Mouse (Mus musculus): ENCODE measurements around the gene Pitpnc1. TPM values are rescaled to one million over a fixed set of nuclear protein-coding genes. Genes with fewer than 3 reads are reported as not detected.

Pitpnc1 gene
- total and polyA plus RNA-seq, 3 experiments = 2.4 to 5.4 (median 3.6) TPM

DNA sequence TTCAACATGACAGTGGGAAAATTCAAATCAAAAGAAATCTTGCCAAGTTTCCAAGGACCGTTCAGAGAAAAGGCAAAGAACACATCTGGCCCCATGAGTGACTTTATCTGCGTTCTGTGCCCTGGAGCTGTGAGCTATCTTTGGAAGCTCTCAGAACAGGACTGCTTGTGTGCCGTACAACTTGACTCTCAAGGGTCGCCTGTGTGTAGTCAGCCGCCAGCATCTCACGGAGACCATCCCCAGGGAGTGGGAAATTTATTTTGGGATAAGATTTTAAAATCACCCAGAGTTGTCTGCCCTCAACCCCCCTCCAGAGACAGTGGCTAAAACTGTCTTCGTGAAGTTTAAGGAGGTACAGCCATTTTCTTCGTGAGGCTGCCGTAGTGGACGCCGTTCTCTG lies 268.7 kb downstream of the Pitpnc1 start:
- no peaks in the 10 kb centered on the region for H3K4me1 ChIP-seq (ENCODE audit: control insufficient read depth in 1 of 2, insufficient read depth in 2 of 2)
- H3K4me2 ChIP-seq (ENCODE audit: insufficient read depth, low read depth, poor library complexity, severe bottlenecking) = no peak overlapping the region
- H3K9me3 ChIP-seq (replicated peaks; ENCODE audit: low read length) = peaks cover 3% of the 10 kb centered on the region
- H3K27me3 ChIP-seq (replicated peaks) = peaks cover 2% of the 10 kb centered on the region
- in situ Hi-C loops (cut with MboI; ENCODE audit: low pct_ligation_motif_present, low pct_unique_long_range_greater_than_20kb, low sequenced_read_pairs) = no loop called here
- no peak for DNase-seq (ENCODE audit: extremely low read depth)
- H3K4me3 ChIP-seq (replicated peaks in 1 of 3; ENCODE audit: low read depth in 2 of 3, low read length in 2 of 3, poor library complexity in 1 of 3) = no peak overlapping the region
- no peak overlapping the region for H3K9ac ChIP-seq (ENCODE audit: insufficient read depth, low read depth)
- dilution Hi-C loops (cut with MboI; ENCODE audit: extremely low pct_ligation_motif_present, extremely low pct_unique_long_range_greater_than_20kb, low sequenced_read_pairs) = no loop called here
- no peaks in the 10 kb centered on the region for H3K79me2 ChIP-seq (replicated peaks; ENCODE audit: control insufficient read depth, extremely low read depth, insufficient read depth, poor library complexity, severe bottlenecking)
- H3K27ac ChIP-seq (ENCODE audit: insufficient read depth, low read depth) = no peak overlapping the region
- no peaks in the 10 kb centered on the region for H3K36me3 ChIP-seq (replicated peaks in 1 of 2; ENCODE audit: control insufficient read depth in 1 of 2, insufficient read depth in 1 of 2, low read length in 1 of 2)
- no peak for TF ChIP-seq MAZ (IDR thresholded peaks at IDR 0.05; ENCODE audit: low read depth, low read length)
- no peak for TF ChIP-seq JUN (IDR thresholded peaks at IDR 0.05; ENCODE audit: insufficient read depth, low read depth, low read length)
- no peak for TF ChIP-seq POLR2A (IDR thresholded peaks at IDR 0.05; ENCODE audit: low read depth, low read length)
- no peak for TF ChIP-seq MXI1 (IDR thresholded peaks at IDR 0.05; ENCODE audit: low read depth, low read length)
- TF ChIP-seq ZMIZ1 (IDR thresholded peaks at IDR 0.05; ENCODE audit: low read depth, low read length) = no peak
- no peak for TF ChIP-seq NELFE (IDR thresholded peaks at IDR 0.05; ENCODE audit: low read depth, low read length)
- TF ChIP-seq ETS1 (conservative IDR thresholded peaks at IDR 0.05; ENCODE audit: low read depth, low read length) = no peak

DNA sequence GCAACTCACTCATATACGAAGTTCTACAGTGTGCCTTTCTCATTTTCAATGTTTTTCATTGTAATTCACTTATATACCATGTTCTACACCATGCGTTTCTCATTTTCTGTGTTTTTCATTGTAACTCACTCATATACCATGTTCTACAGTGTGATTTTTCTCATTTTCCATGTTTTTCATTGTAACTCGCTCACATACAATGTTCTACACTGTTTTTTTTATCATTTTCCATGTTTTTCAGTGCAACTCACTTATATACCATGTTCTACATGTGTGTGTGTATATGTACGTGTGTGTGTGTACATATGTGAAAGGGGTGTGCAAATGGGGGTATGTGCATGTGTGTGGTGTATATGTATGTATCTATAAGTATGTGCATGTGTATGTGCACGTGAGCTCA lies 271.2 kb downstream of the Pitpnc1 start:
- Histone ChIP-seq H3K4me2 (ENCODE audit: insufficient read depth, low read depth, poor library complexity, severe bottlenecking) (no peak overlapping the region), H3K4me3 (replicated peaks in 1 of 3; ENCODE audit: low read depth in 2 of 3, low read length in 2 of 3, poor library complexity in 1 of 3) (no peak overlapping the region), H3K9me3 (replicated peaks; ENCODE audit: low read length) (peaks cover 3% of the 10 kb centered on the region), H3K79me2 (replicated peaks; ENCODE audit: control insufficient read depth, extremely low read depth, insufficient read depth, poor library complexity, severe bottlenecking) (no peaks in the 10 kb centered on the region), H3K4me1 (ENCODE audit: control insufficient read depth in 1 of 2, insufficient read depth in 2 of 2) (no peaks in the 10 kb centered on the region), H3K27ac (ENCODE audit: insufficient read depth, low read depth) (no peak overlapping the region), H3K27me3 (replicated peaks) (peaks cover 2% of the 10 kb centered on the region), H3K9ac (ENCODE audit: insufficient read depth, low read depth) (no peak overlapping the region), H3K36me3 (replicated peaks in 1 of 2; ENCODE audit: control insufficient read depth in 1 of 2, insufficient read depth in 1 of 2, low read length in 1 of 2) (no peaks in the 10 kb centered on the region)
- TF ChIP-seq USF1 (IDR thresholded peaks at IDR 0.05; ENCODE audit: low read depth, low read length) = no peak
- no peak for TF ChIP-seq ELF1 (IDR thresholded peaks at IDR 0.05; ENCODE audit: low read depth, low read length)
- no peak for TF ChIP-seq HCFC1 (IDR thresholded peaks at IDR 0.05; ENCODE audit: low read depth, low read length)
- dilution Hi-C loops (cut with MboI; ENCODE audit: extremely low pct_ligation_motif_present, extremely low pct_unique_long_range_greater_than_20kb, low sequenced_read_pairs) (no loop called here), in situ Hi-C loops (cut with MboI; ENCODE audit: low pct_ligation_motif_present, low pct_unique_long_range_greater_than_20kb, low sequenced_read_pairs) (no loop called here)
- DNase-seq (ENCODE audit: extremely low read depth) = no peak

DNA sequence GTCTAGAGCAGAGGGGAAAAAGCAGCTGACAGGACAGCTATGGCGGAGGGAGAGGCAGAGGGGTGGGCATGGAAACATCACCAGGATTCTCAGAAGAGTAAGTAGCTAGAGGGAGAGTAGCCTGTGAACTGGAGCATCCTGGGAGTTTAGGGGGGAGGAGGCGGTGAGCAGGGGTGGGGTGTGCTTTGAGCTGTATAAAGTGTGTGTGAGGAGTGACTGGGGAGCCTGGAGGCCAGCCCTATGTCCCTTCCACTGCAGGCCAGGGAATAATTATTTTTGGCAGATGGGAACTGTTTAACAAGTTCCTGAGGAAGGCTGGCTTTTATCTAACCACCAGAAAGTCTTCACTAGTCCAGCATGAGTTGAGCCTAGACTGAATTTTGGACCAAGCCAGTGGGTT lies 275.2 kb downstream of the Pitpnc1 start:
- H3K27ac ChIP-seq (ENCODE audit: insufficient read depth, low read depth) = no peak overlapping the region
- H3K27me3 ChIP-seq (replicated peaks) = no peaks in the 10 kb centered on the region
- H3K9me3 ChIP-seq (replicated peaks; ENCODE audit: low read length) = no peaks in the 10 kb centered on the region
- no peaks in the 10 kb centered on the region for H3K36me3 ChIP-seq (replicated peaks in 1 of 2; ENCODE audit: control insufficient read depth in 1 of 2, insufficient read depth in 1 of 2, low read length in 1 of 2)
- DNase-seq (ENCODE audit: extremely low read depth) = no peak
- in situ Hi-C loops (cut with MboI; ENCODE audit: low pct_ligation_motif_present, low pct_unique_long_range_greater_than_20kb, low sequenced_read_pairs) = no loop called here
- H3K4me3 ChIP-seq (replicated peaks in 1 of 3; ENCODE audit: low read depth in 2 of 3, low read length in 2 of 3, poor library complexity in 1 of 3) = no peak overlapping the region
- dilution Hi-C loops (cut with MboI; ENCODE audit: extremely low pct_ligation_motif_present, extremely low pct_unique_long_range_greater_than_20kb, low sequenced_read_pairs) = no loop called here
- H3K4me2 ChIP-seq (ENCODE audit: insufficient read depth, low read depth, poor library complexity, severe bottlenecking) = no peak overlapping the region
- TF ChIP-seq HCFC1 (IDR thresholded peaks at IDR 0.05; ENCODE audit: low read depth, low read length) (no peak), POLR2A (IDR thresholded peaks at IDR 0.05; ENCODE audit: low read depth, low read length) (no peak), MXI1 (IDR thresholded peaks at IDR 0.05; ENCODE audit: low read depth, low read length) (no peak), ZKSCAN1 (IDR thresholded peaks at IDR 0.05; ENCODE audit: borderline replicate concordance, low read depth, low read length) (no peak), PAX5 (IDR thresholded peaks at IDR 0.05; ENCODE audit: low read length) (no peak), E2F4 (IDR thresholded peaks at IDR 0.05; ENCODE audit: insufficient replicate concordance, low read depth, low read length) (no peak), RAD21 (IDR thresholded peaks at IDR 0.05; ENCODE audit: low read depth, low read length) (no peak), BHLHE40 (IDR thresholded peaks at IDR 0.05; ENCODE audit: low read depth, low read length) (no peak), POLR2AphosphoS2 (IDR thresholded peaks at IDR 0.05; ENCODE audit: low read depth, low read length) (no peak), TCF12 (IDR thresholded peaks at IDR 0.05; ENCODE audit: low read depth, low read length) (no peak), GABPA (IDR thresholded peaks at IDR 0.05; ENCODE audit: insufficient replicate concordance, low read depth, low read length) (no peak), USF1 (IDR thresholded peaks at IDR 0.05; ENCODE audit: low read depth, low read length) (no peak), EP300 (IDR thresholded peaks at IDR 0.05; ENCODE audit: low read length) (no peak), ETS1 (conservative IDR thresholded peaks at IDR 0.05; ENCODE audit: low read depth, low read length) (no peak), SMC3 (IDR thresholded peaks at IDR 0.05; ENCODE audit: low read depth, low read length) (no peak)
- no peaks in the 10 kb centered on the region for H3K79me2 ChIP-seq (replicated peaks; ENCODE audit: control insufficient read depth, extremely low read depth, insufficient read depth, poor library complexity, severe bottlenecking)
- H3K9ac ChIP-seq (ENCODE audit: insufficient read depth, low read depth) = no peak overlapping the region
- 0 out of 4 replicates have a peak, but pooled peaks cover 0 to 3% of the 10 kb centered on the region in 2 experiments for H3K4me1 ChIP-seq (ENCODE audit: control insufficient read depth in 1 of 2, insufficient read depth in 2 of 2)
